Mouse (Mus musculus) small intestine, adult 2 months (tissue): ENCODE results near the gene Hoxb8.

Experiments
- CTCF ChIP-seq: fragments of 200-500 bp; IDR thresholded peaks from 2 replicates; pipeline ENCODE4 v1.5.1; 2012; ENCODE audit warnings: low read depth, mild to moderate bottlenecking, control low read depth, inconsistent platforms, low read length, moderate library complexity, mixed read lengths; ENCODE audit not compliant: insufficient replicate concordance, insufficient read length; ENCODE audit errors: extremely low read depth
- POLR2A ChIP-seq: fragments of 200-500 bp; IDR thresholded peaks from 2 replicates; pipeline ENCODE4 v1.6.1; 2012; ENCODE audit warnings: low read depth, mild to moderate bottlenecking, control low read depth, inconsistent platforms, low read length, moderate library complexity

- TF ChIP-seq CTCF (no peak), POLR2A (no peak)
These were observed 15.3 kb downstream of the Hoxb8 start for GRCm38 (mm10) chr11:96296997-96297396.
